Mouse (Mus musculus) hindbrain, embryonic 14.5 days (tissue): Measurements from ENCODE around the gene Lrrn4cl. TPM values are rescaled to one million over a fixed set of nuclear protein-coding genes. Genes with fewer than 3 reads are reported as not detected.

Experiments
- ATAC-seq: fragments of 200-750 bp; cut with Nextera tagmentation; 2 replicates; pipeline ENCODE4 v1.8.0; 2017; ENCODE audit warnings: moderate number of reproducible peaks, mild to moderate bottlenecking, moderate TSS enrichment, moderate library complexity; ENCODE audit not compliant: low FRiP score
- DNase-seq: peaks from one replicate; pipeline ENCODE4 v3.0.0-alpha.2; 2015; ENCODE audit warnings: low spot score
- H3K27ac ChIP-seq: fragments of 300-500 bp; sonication (generic); 2 replicates; pipeline ENCODE4 v1.5.1; 2014; ENCODE audit warnings: mild to moderate bottlenecking, moderate library complexity
- H3K27me3 ChIP-seq: fragments of 300-500 bp; sonication (generic); 2 replicates; pipeline ENCODE4 v1.6.1; 2014; ENCODE audit warnings: mild to moderate bottlenecking, low read length, mixed read lengths; ENCODE audit not compliant: control insufficient read depth, insufficient read depth
- H3K36me3 ChIP-seq: fragments of 300-500 bp; sonication (generic); replicated peaks from 2 replicates; pipeline ENCODE4 v1.6.1; 2014; ENCODE audit not compliant: control insufficient read depth, insufficient read depth
- H3K4me1 ChIP-seq: fragments of 300-500 bp; sonication (generic); replicated peaks from 2 replicates; pipeline ENCODE4 v1.6.1; 2014; ENCODE audit warnings: antibody characterized with exemption, low read length, mixed read lengths; ENCODE audit not compliant: control insufficient read depth, insufficient read depth
- H3K4me2 ChIP-seq: fragments of 300-500 bp; sonication (generic); replicated peaks from 2 replicates; pipeline ENCODE4 v1.6.1; 2014; ENCODE audit warnings: mild to moderate bottlenecking, moderate library complexity
- H3K4me3 ChIP-seq: fragments of 300-500 bp; sonication (generic); replicated peaks from 2 replicates; pipeline ENCODE4 v1.5.1; 2014; ENCODE audit warnings: mild to moderate bottlenecking, low read length
- H3K9ac ChIP-seq: fragments of 300-500 bp; sonication (generic); 2 replicates; pipeline ENCODE4 v1.6.1; 2014
- H3K9me3 ChIP-seq: fragments of 300-500 bp; sonication (generic); 2 replicates; pipeline ENCODE4 v1.6.1; 2016; ENCODE audit warnings: low read length; ENCODE audit not compliant: control insufficient read depth
- WGBS: fragments of 180-500 bp; shearing (Covaris S2); extraction: QIAGEN DNeasy Blood & Tissue Kit; methylation state at CpG from one replicate; pipeline ENCODE4 v1.1.7; 2014; 5-methylcytosine and 5-hydroxymethylcytosine counted together
- polyA plus RNA-seq: library from polyadenylated mRNA; unstranded; fragments of >200 nt; fragmentation: Nextera tagmentation; extraction: Ambion mirVana; gene quantifications from 2 replicates; pipeline ENCODE4 v1.2.1, GENCODE M21; 2014

The Lrrn4cl gene
- polyA plus RNA-seq, 1 experiment from 2014 or later = 1.1 TPM

DNA sequence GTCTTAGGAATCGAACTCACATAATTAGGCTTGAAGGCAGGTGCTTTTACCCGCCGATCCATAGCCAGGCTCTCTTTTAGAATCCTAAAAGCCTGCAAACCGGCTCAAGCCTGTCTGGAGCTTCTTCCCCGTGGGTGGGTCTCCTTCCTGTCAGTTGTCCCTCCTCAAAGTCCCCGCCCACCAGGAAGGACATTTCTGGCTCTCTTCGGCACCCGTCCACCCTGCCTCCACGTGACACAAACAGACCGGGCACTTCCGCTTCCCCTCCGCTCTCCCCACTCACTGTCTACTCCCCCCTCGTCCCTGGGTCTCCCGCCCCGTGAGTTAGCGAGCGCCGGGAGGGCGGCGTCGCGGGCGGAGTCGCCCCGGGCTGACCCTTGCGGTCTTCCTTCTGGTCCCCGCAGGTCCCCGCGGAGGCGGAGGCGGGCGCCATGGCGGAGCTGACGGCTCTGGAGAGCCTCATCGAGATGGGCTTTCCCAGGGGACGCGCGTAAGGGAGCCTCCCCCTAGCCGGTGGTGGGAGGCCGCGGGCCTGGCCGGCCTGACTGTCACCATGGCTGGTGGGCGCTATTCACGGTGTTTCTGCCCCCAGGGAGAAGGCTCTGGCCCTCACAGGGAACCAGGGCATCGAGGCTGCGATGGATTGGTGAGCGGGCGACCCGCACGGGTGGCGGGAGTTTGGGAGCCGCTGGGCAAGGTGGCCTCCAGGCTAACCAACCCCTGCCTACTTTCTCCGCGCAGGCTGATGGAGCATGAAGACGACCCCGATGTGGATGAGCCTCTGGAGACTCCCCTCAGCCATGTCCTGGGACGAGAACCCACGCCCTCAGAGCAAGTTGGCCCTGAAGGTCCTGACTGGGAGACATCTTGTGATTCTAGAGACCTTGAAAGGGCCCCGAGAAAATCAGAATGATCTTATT lies 21.0 kb downstream of the Lrrn4cl start, which contains the start of gene Ubxn1:
Ubxn1 (plus strand) TSS at position 230 of the 920 bp plus-strand sequence.
- ATAC-seq (peak; percentile 97), DNase-seq (peak; percentile 93)
- WGBS = 1% methylated on average over 59 of the region's 59 CpGs
- Histone ChIP-seq H3K4me3 (peak within 1 kb of the TSS; percentile 59), H3K9me3 (no peaks in the 10 kb centered on the region), H3K36me3 (peaks cover 35% of the 10 kb centered on the region), H3K4me1 (peaks cover 10% of the 10 kb centered on the region; the same call in 1 of the 2 replicates), H3K4me2 (peak within 1 kb of the TSS; percentile 85), H3K9ac (peak within 1 kb of the TSS; percentile 77), H3K27ac (peak within 1 kb of the TSS; percentile 83), H3K27me3 (no peaks in the 10 kb centered on the region)

DNA sequence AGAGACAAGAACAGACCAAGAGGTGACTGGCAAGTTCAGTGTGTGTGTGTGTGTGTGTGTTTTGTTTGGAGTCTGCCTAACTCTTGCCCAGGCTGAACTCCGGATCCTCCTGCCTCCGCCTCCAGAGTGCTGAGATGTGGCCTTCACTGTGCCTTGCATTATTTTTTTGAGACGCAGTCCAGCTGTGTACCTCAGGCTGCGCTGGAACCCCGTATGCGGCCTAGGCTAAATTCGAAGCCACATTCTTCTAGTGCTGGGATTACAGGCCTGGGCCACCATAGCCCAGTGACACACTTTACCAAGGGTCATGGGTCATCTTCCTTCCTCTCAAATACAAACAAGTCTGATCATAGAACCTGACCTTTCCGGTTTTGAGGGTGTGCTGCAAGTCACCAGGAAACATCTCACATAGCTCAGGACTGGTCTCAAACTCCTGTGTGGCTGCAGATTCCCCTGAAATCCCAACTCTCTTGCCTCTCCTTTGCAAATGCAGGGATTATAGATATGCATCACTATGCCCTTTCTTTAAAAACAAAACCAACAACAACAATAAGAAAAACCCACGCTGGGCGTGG lies 21.8 kb downstream of the Lrrn4cl start:
- DNase-seq (no peak), ATAC-seq (no peak)
- Histone ChIP-seq H3K36me3 (peaks cover 44% of the 10 kb centered on the region), H3K27ac (0 out of 2 replicates have a peak overlapping the region, but pooled peaks have one; percentile 83), H3K27me3 (no peaks in the 10 kb centered on the region), H3K9ac (peak overlapping the region; percentile 77), H3K4me2 (peak overlapping the region; percentile 85), H3K4me1 (peaks cover 10% of the 10 kb centered on the region; the same call in 1 of the 2 replicates), H3K9me3 (no peaks in the 10 kb centered on the region), H3K4me3 (peak overlapping the region; percentile 59)
- 78% methylated on average over 10 of the region's 10 CpGs for WGBS

DNA sequence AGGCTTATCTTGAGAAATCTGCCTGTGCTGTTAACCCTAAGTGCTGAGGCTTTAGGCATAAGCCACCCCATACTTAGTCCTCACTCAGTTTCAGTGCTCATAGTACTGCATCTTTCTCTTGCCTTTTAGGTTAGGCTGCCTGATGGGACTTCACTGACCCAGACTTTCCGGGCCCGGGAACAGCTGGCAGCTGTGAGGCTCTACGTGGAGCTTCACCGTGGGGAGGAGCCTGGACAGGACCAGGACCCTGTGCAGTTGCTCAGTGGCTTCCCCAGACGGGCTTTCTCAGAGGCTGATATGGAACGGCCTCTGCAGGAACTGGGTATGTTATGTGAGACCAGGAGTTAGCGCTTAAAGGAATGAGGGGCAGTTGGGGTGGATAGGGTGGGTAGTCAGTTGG lies 24.5 kb downstream of the Lrrn4cl start:
- no peak overlapping the region for H3K27ac ChIP-seq
- DNase-seq (no peak), ATAC-seq (no peak)
- H3K4me1 ChIP-seq = peaks cover 17% of the 10 kb centered on the region
- H3K36me3 ChIP-seq = peaks cover 53% of the 10 kb centered on the region
- H3K4me2 ChIP-seq = no peak overlapping the region
- H3K4me3 ChIP-seq = no peak overlapping the region
- no peaks in the 10 kb centered on the region for H3K27me3 ChIP-seq
- 96% methylated on average over 7 of the region's 7 CpGs for WGBS
- no peak overlapping the region for H3K9ac ChIP-seq
- no peaks in the 10 kb centered on the region for H3K9me3 ChIP-seq

GRCm38 (mm10) chr19:8880311-8881033 lies 29.9 kb downstream of the Lrrn4cl start, which contains the start of gene Uqcc3:
Gene Uqcc3, minus strand, starts transcription at chr19:8880923.
- H3K4me1 ChIP-seq = peaks cover 7% of the 10 kb centered on the region
- peak within 1 kb of the TSS; percentile 86 for H3K4me2 ChIP-seq
- H3K9me3 ChIP-seq = no peaks in the 10 kb centered on the region
- peaks cover 29% of the 10 kb centered on the region for H3K36me3 ChIP-seq
- H3K27me3 ChIP-seq = no peaks in the 10 kb centered on the region
- ATAC-seq = peak; percentile 97
- DNase-seq = peak; percentile 79
- peak within 1 kb of the TSS; percentile 60 for H3K4me3 ChIP-seq
- WGBS = under 1% methylated on average over 42 of the region's 42 CpGs
- peak within 1 kb of the TSS; percentile 81 for H3K9ac ChIP-seq
- H3K27ac ChIP-seq = peak within 1 kb of the TSS; percentile 79

DNA sequence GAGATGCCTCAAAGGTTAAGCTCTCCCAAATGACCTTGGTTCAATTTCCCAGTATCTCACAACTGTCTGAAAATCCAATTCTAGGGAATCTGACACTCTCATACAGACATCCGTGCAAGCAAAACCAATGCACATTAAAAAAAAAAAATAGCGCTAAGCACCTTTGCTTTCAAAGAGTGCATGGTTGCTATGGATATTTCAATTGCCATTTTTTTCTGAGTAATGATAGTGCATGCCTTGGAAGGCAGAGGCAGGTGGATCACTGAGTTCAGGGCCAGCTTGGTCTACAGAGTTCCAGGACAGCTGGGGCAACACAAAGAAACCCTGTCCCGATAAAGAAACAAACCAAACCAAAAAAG lies 30.4 kb downstream of the Lrrn4cl start:
- ATAC-seq = no peak
- H3K4me1 ChIP-seq = peaks cover 7% of the 10 kb centered on the region
- no peak for DNase-seq
- H3K27me3 ChIP-seq = no peaks in the 10 kb centered on the region
- peaks cover 23% of the 10 kb centered on the region for H3K36me3 ChIP-seq
- peak overlapping the region; percentile 81 for H3K9ac ChIP-seq
- no peaks in the 10 kb centered on the region for H3K9me3 ChIP-seq
- peak overlapping the region; percentile 86 for H3K4me2 ChIP-seq
- 17% methylated on average over 3 of the region's 3 CpGs for WGBS
- H3K4me3 ChIP-seq = peak overlapping the region; percentile 60
- H3K27ac ChIP-seq = peak overlapping the region; percentile 79; the same call in 1 of the 2 replicates

DNA sequence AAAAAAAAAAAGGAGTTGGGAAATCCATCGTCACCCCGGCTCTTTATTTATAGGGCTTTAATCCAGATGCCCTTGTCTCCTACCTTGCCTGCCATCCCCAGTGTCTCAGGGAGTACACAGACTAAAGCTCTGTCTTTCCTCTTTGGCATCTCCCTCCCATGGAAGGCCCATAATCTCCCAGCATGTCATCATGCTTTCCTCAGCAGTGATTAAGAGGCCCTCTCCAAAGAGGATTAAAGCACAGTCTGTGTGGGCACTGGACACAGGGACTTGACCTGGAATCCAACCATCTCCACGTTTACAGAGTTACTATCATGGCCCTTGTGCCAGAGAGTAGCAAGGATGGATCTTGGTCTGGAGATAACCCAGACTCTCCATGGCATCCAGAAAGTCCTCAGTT lies 33.0 kb downstream of the Lrrn4cl start, which contains the start of the genes Lbhd1 and Gm49403:
Lbhd1 (plus strand) TSS at position 117 of the 400 bp plus-strand sequence.
Gm49403 (plus strand) TSS at position 315 of the 400 bp plus-strand sequence.
- WGBS = 80% methylated on average over 3 of the region's 3 CpGs
- no peak within 1 kb of the TSS for H3K9ac ChIP-seq
- no peak within 1 kb of the TSS for H3K4me2 ChIP-seq
- H3K27ac ChIP-seq = no peak within 1 kb of the TSS
- DNase-seq = no peak
- no peaks in the 10 kb centered on the region for H3K27me3 ChIP-seq
- no peaks in the 10 kb centered on the region for H3K9me3 ChIP-seq
- no peaks in the 10 kb centered on the region for H3K36me3 ChIP-seq
- ATAC-seq = no peak
- H3K4me1 ChIP-seq = peaks cover 15% of the 10 kb centered on the region
- no peak within 1 kb of the TSS for H3K4me3 ChIP-seq

- H3K9ac ChIP-seq = no peak overlapping the region
- H3K4me3 ChIP-seq = no peak overlapping the region
- no peaks in the 10 kb centered on the region for H3K9me3 ChIP-seq
- peaks cover 13% of the 10 kb centered on the region for H3K36me3 ChIP-seq
- H3K4me2 ChIP-seq = peak overlapping the region; percentile 89
- DNase-seq = no peak
- H3K27me3 ChIP-seq = no peaks in the 10 kb centered on the region
- peaks cover 17% of the 10 kb centered on the region for H3K4me1 ChIP-seq
- WGBS = 50% methylated on average over 1 of the region's 1 CpGs
- H3K27ac ChIP-seq = no peak overlapping the region
- ATAC-seq = no peak
These were observed 36.5 kb downstream of the Lrrn4cl start for GRCm38 (mm10) chr19:8886916-8887584.

DNA sequence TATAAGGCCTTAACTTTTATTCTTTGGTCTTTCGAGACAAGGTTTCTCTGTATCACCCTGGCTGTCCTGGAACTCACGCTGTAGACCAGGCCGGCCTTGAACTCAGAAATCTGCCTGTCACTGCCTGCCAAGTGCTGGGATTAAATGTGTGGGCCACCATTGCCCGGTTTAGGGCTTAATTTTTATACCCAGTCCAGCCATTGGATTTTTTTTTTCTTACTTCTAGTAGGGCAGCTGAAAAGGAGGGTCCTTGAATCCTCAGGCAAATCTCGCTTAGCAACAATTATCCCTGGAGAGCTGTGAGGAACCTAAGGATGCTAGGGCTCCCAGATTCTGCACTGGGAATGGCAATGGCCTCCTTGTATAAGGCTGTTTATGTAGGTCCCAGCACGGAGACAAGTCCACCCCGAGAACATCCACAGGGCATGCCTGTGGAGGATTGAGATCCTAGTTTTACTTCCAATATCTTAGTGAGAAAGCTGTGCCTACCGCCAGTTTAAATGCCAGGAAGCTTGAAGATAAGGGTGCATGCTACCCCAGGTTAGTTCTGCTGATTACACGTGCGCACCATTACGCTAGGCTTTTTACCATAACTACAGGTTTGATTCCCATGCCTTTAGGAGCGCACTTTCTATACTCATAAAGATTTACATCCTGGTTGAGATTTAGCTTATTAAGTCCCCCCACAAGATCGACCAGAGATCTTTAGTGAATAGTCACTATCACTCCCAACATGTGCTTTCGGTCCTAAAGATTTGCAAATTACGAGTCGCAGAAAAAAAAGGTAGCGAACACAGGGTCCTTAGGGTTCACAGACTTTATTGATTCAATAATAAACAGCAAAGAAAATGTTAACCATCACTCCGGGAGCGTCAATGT lies 37.3 kb downstream of the Lrrn4cl start:
- peak overlapping the region; percentile 67 for H3K4me3 ChIP-seq
- WGBS = 16% methylated on average over 19 of the region's 19 CpGs
- peak overlapping the region; percentile 89 for H3K4me2 ChIP-seq
- ATAC-seq = no peak
- peaks cover 17% of the 10 kb centered on the region for H3K4me1 ChIP-seq
- no peak for DNase-seq
- peak overlapping the region; percentile 89 for H3K27ac ChIP-seq
- peak overlapping the region; percentile 70 for H3K9ac ChIP-seq
- peaks cover 13% of the 10 kb centered on the region for H3K36me3 ChIP-seq
- H3K27me3 ChIP-seq = no peaks in the 10 kb centered on the region
- no peaks in the 10 kb centered on the region for H3K9me3 ChIP-seq
